ENCODE assay signal across 7 mouse cellular contexts in genomic region chr5:33935700-33936111, GRCm38 (mm10). TPM values are rescaled to one million over a fixed set of nuclear protein-coding genes. Genes with fewer than 3 reads are reported as not detected.
DNase-seq lines count a peak whose midpoint lies in the region; ATAC-seq lines count a peak whose summit lies in the region.

No protein-coding gene starts in this region.

- no peak for DNase-seq in lung, postnatal 25 days (ENCODE audit: low spot score)
- no peak for DNase-seq in embryonic facial prominence, embryonic 10.5 days (ENCODE audit: low spot score)
- DNase-seq in hindbrain, embryonic 14.5 days (ENCODE audit: low spot score) = peak; percentile 25
- peak; percentile 47 for DNase-seq in lung, postnatal 36 days
- DNase-seq in retina, postnatal 1 day = no peak
- DNase-seq in cerebellum, postnatal 14 days = no peak

- H3K9ac ChIP-seq in lung, embryonic 15.5 days = peak overlapping the region; percentile 87
- peak overlapping the region; percentile 91 for H3K9ac ChIP-seq in hindbrain, embryonic 14.5 days

- H3K27ac ChIP-seq in lung, embryonic 15.5 days = peak overlapping the region; percentile 89
- peak overlapping the region; percentile 97 for H3K27ac ChIP-seq in embryonic facial prominence, embryonic 10.5 days (replicated peaks)
- H3K27ac ChIP-seq in hindbrain, embryonic 14.5 days = peak overlapping the region; percentile 96

- WGBS in lung, embryonic 15.5 days = under 1% methylated on average over 39 of the region's 39 CpGs
- WGBS in embryonic facial prominence, embryonic 10.5 days = 1% methylated on average over 39 of the region's 39 CpGs
- WGBS in hindbrain, embryonic 14.5 days = 1% methylated on average over 39 of the region's 39 CpGs

- H3K4me3 ChIP-seq in lung, embryonic 15.5 days = peak overlapping the region; percentile 97
- peak overlapping the region; percentile 96 for H3K4me3 ChIP-seq in embryonic facial prominence, embryonic 10.5 days
- H3K4me3 ChIP-seq in hindbrain, embryonic 14.5 days (replicated peaks; ENCODE audit: low read length) = peak overlapping the region; percentile 91

- peaks cover 3% of the 10 kb centered on the region; the same call in 1 of the 2 replicates for H3K36me3 ChIP-seq in lung, embryonic 15.5 days
- peaks cover 57% of the 10 kb centered on the region for H3K36me3 ChIP-seq in embryonic facial prominence, embryonic 10.5 days (replicated peaks)
- H3K36me3 ChIP-seq in hindbrain, embryonic 14.5 days (replicated peaks; ENCODE audit: control insufficient read depth, insufficient read depth) = no peaks in the 10 kb centered on the region

- no peaks in the 10 kb centered on the region for H3K9me3 ChIP-seq in lung, embryonic 15.5 days
- peaks cover 25% of the 10 kb centered on the region; the same call in 1 of the 2 replicates for H3K9me3 ChIP-seq in embryonic facial prominence, embryonic 10.5 days
- no peaks in the 10 kb centered on the region for H3K9me3 ChIP-seq in hindbrain, embryonic 14.5 days (ENCODE audit: control insufficient read depth, low read length)

- H3K27me3 ChIP-seq in lung, embryonic 15.5 days = no peaks in the 10 kb centered on the region
- H3K27me3 ChIP-seq in embryonic facial prominence, embryonic 10.5 days (replicated peaks; ENCODE audit: low read depth, poor library complexity, severe bottlenecking) = no peaks in the 10 kb centered on the region
- no peaks in the 10 kb centered on the region for H3K27me3 ChIP-seq in hindbrain, embryonic 14.5 days (ENCODE audit: control insufficient read depth, insufficient read depth, low read length)

- H3K4me2 ChIP-seq in lung, embryonic 15.5 days = peak overlapping the region; percentile 53
- peak overlapping the region; percentile 67 for H3K4me2 ChIP-seq in hindbrain, embryonic 14.5 days (replicated peaks)

- ATAC-seq in lung, embryonic 15.5 days (ENCODE audit: borderline replicate concordance, extremely low read depth, low FRiP score, low TSS enrichment) = peak; percentile 70
- ATAC-seq in hindbrain, embryonic 14.5 days (ENCODE audit: low FRiP score) = peak; percentile 70

- peaks cover 29% of the 10 kb centered on the region for H3K4me1 ChIP-seq in lung, embryonic 15.5 days
- H3K4me1 ChIP-seq in embryonic facial prominence, embryonic 10.5 days = peaks cover 25% of the 10 kb centered on the region
- H3K4me1 ChIP-seq in hindbrain, embryonic 14.5 days (replicated peaks; ENCODE audit: control insufficient read depth, insufficient read depth, low read length) = peaks cover 24% of the 10 kb centered on the region

RNA-seq across cellular contexts. Expression of gene Nelfa, which starts 0.5 kb away (rescaled TPM):
- 52.7 and 54.3 TPM in 2 replicates for polyA plus RNA-seq in lung, embryonic 15.5 days (2015; fragmentation: Nextera tagmentation; extraction: Ambion mirVana)
- polyA plus RNA-seq in embryonic facial prominence, embryonic 10.5 days (2016; fragmentation: Nextera tagmentation; extraction: Ambion mirVana) = 87.5 and 89.2 TPM in 2 replicates
- 35.1 and 35.5 TPM in 2 replicates for polyA plus RNA-seq in hindbrain, embryonic 14.5 days (2014; fragmentation: Nextera tagmentation; extraction: Ambion mirVana)

RNA-seq across cellular contexts. Expression of gene Gm1673, which starts 47.5 kb away (rescaled TPM):
- polyA plus RNA-seq in lung, embryonic 15.5 days (2015; fragmentation: Nextera tagmentation; extraction: Ambion mirVana) = 68.6 and 71.4 TPM in 2 replicates
- polyA plus RNA-seq in embryonic facial prominence, embryonic 10.5 days (2016; fragmentation: Nextera tagmentation; extraction: Ambion mirVana) = 211 and 214 TPM in 2 replicates
- 425 and 498 TPM in 2 replicates for polyA plus RNA-seq in hindbrain, embryonic 14.5 days (2014; fragmentation: Nextera tagmentation; extraction: Ambion mirVana)

Comparison
In these comparisons a context has a peak if more than half of its experiments do, and no peak if none do; other contexts are left out.
1. DNase-seq: peak in hindbrain, embryonic 14.5 days (single experiment) and lung, postnatal 36 days (single experiment); none in lung, postnatal 25 days (single experiment), embryonic facial prominence, embryonic 10.5 days (single experiment), retina, postnatal 1 day (single experiment) and cerebellum, postnatal 14 days (0 of 2).
2. Peak in every context shown above with its lines, with median percentiles within 50 percentile points of each other: H3K27ac ChIP-seq and H3K4me3 ChIP-seq.